22 mouse cellular contexts compared by ENCODE assay signal in the genomic region with DNA sequence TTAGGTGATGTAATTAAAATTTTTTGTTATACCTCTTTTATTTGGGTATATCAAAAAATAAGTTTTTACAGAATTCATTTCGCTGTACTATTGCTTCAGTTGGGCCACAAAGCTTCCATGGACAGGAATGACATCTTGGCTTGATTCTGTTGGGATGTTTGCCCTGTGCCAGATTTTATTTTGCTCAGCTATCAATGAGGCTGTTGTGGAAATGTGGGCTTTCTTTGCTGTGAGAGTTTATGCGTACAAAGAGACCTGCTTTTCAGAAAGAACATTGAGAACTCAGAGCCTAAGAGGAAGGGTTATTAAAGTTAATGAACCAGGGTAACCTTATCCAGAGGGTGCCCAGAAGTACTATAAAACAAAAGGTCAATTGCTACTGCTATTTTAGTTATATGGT. TPM values are rescaled to one million over a fixed set of nuclear protein-coding genes. Genes with fewer than 3 reads are reported as not detected.
DNase-seq lines count a peak whose midpoint lies in the region; ATAC-seq and TF ChIP-seq lines count a peak whose summit lies in the region.
"Had no signal": no experiment of that assay in that cellular context is flagged by ENCODE, and none has a peak within 500 bp of the region (broad histone marks: within the 10 kb centered on the region; RNA-seq: fewer than 3 reads in every experiment).

No protein-coding gene starts in this region.

- no peak overlapping the region for H3K27ac ChIP-seq in kidney, postnatal 0 days
- H3K27ac ChIP-seq in left cerebral cortex, adult 2 months = peak overlapping the region; percentile 56
- H3K27ac ChIP-seq: embryonic facial prominence, embryonic 10.5 days; forebrain, embryonic 15.5 days; limb, embryonic 13.5 days; liver, embryonic 12.5 days; midbrain, embryonic 10.5 days; neural tube, embryonic 15.5 days had no signal

- no peaks in the 10 kb centered on the region for H3K36me3 ChIP-seq in kidney, postnatal 0 days (ENCODE audit: insufficient read depth, low read length)

- no peaks in the 10 kb centered on the region for H3K4me1 ChIP-seq in kidney, postnatal 0 days (replicated peaks; ENCODE audit: insufficient read depth, low read length)
- H3K4me1 ChIP-seq: embryonic facial prominence, embryonic 10.5 days; forebrain, embryonic 15.5 days; limb, embryonic 13.5 days; liver, embryonic 12.5 days; midbrain, embryonic 10.5 days; neural tube, embryonic 15.5 days had no signal

- no peak for DNase-seq in frontal cortex, postnatal 10 days (ENCODE audit: low spot score in 2 of 2)
- peak; percentile 15 for DNase-seq in kidney, postnatal 0 days (ENCODE audit: low spot score)
- no peak for DNase-seq in kidney, postnatal 4 days
- DNase-seq in left cerebral cortex, adult 2 months (ENCODE audit: extremely low spot score in 1 of 2, low spot score in 2 of 2) = no peak
- no peak for DNase-seq in left cerebral cortex, postnatal 4 days
- DNase-seq in layer of hippocampus, adult 9-10 months (ENCODE audit: low spot score) = peak; percentile 32
- no peak for DNase-seq in spleen, postnatal 4 days (ENCODE audit: low spot score in 2 of 2)
- DNase-seq: adrenal gland, postnatal 14 days; cerebellum, postnatal 10 days; lung, adult 18-20 months; lung, postnatal 10 days; thymus, postnatal 14 days had no signal

- peak; percentile 42; the same call in 1 of the 2 replicates for ATAC-seq in frontal cortex, adult (ENCODE audit: low TSS enrichment)
- ATAC-seq in kidney, postnatal 0 days (replicated peaks; ENCODE audit: low FRiP score, low read depth) = no peak
- ATAC-seq: forebrain, embryonic 15.5 days; hindbrain, embryonic 16.5 days; intestine, embryonic 16.5 days; liver, embryonic 12.5 days had no signal

- intact Hi-C loops in left cerebral cortex, adult 2 months (cut with DNase I) = no loop called here
- intact Hi-C loops in left cerebral cortex, postnatal 4 days (cut with DNase I) = no loop called here

- 63% methylated on average over 2 of the region's 2 CpGs for WGBS in kidney, postnatal 0 days

- TF ChIP-seq CTCF in kidney, postnatal 0 days (IDR thresholded peaks at IDR 0.05; ENCODE audit: low read depth) = no peak
- no peak for TF ChIP-seq CTCF in left cerebral cortex, adult 2 months (IDR thresholded peaks at IDR 0.05)

- H3K27me3 ChIP-seq in kidney, postnatal 0 days (ENCODE audit: insufficient read depth, low read length) = no peaks in the 10 kb centered on the region
- H3K27me3 ChIP-seq: forebrain, embryonic 15.5 days; limb, embryonic 13.5 days; liver, embryonic 12.5 days; neural tube, embryonic 15.5 days had no signal

- no peak overlapping the region for H3K4me3 ChIP-seq in kidney, postnatal 0 days (replicated peaks; ENCODE audit: low read depth, low read length)
- H3K4me3 ChIP-seq in left cerebral cortex, adult 2 months = no peak overlapping the region
- H3K4me3 ChIP-seq: embryonic facial prominence, embryonic 10.5 days; forebrain, embryonic 15.5 days; limb, embryonic 13.5 days; liver, embryonic 12.5 days; midbrain, embryonic 10.5 days; neural tube, embryonic 15.5 days had no signal

- no peak overlapping the region for H3K9ac ChIP-seq in kidney, postnatal 0 days (ENCODE audit: low read depth, low read length)
- H3K9ac ChIP-seq: forebrain, embryonic 15.5 days; limb, embryonic 13.5 days; liver, embryonic 12.5 days; neural tube, embryonic 15.5 days had no signal

- H3K9me3 ChIP-seq in kidney, postnatal 0 days (replicated peaks; ENCODE audit: low read length) = no peaks in the 10 kb centered on the region
- H3K9me3 ChIP-seq: embryonic facial prominence, embryonic 10.5 days; forebrain, embryonic 15.5 days; limb, embryonic 13.5 days; liver, embryonic 12.5 days; midbrain, embryonic 10.5 days; neural tube, embryonic 15.5 days had no signal

- no peak overlapping the region for H3K4me2 ChIP-seq in kidney, postnatal 0 days (ENCODE audit: low read length)
- H3K4me2 ChIP-seq: forebrain, embryonic 15.5 days; heart, embryonic 11.5 days; limb, embryonic 13.5 days; liver, embryonic 12.5 days; neural tube, embryonic 15.5 days had no signal

RNA-seq across cellular contexts. Expression of a gene that starts 56.8 kb away (rescaled TPM):
- polyA plus RNA-seq in kidney, postnatal 0 days (2015; fragmentation: Nextera tagmentation; extraction: Ambion mirVana) = 159 and 174 TPM in 2 replicates
- 100 to 1,000 TPM; 153 to 165 TPM for total RNA-seq in left cerebral cortex, adult 2 months (2021)
- total RNA-seq in left cerebral cortex, postnatal 4 days (2021) = 100 to 1,000 TPM; 118 to 129 TPM

Comparison
In these comparisons a context has a peak if more than half of its experiments do, and no peak if none do; other contexts are left out.
1. DNase-seq: peak in kidney, postnatal 0 days (single experiment) and layer of hippocampus, adult 9-10 months (single experiment); none in frontal cortex, postnatal 10 days (0 of 2), kidney, postnatal 4 days (0 of 2), left cerebral cortex, adult 2 months (0 of 2), left cerebral cortex, postnatal 4 days (single experiment) and spleen, postnatal 4 days (0 of 2).